Mouse (Mus musculus) retina, adult 2 months (tissue): ENCODE results near the gene Mast1.

Source experiments
- DNase-seq: peaks from one replicate; pipeline ENCODE4 v3.0.0-alpha.2; 2012; ENCODE audit warnings: low read depth, low spot score

Gene Mast1

GRCm38 (mm10) chr8:84936962-84937546 lies at the start of gene Mast1:
Gene Mast1 (minus strand): TSS chr8:84937359.
- DNase-seq = peak; percentile 58

GRCm38 (mm10) chr8:84986379-84986945 lies 49.3 kb upstream of the Mast1 start:
- no peak for DNase-seq

GRCm38 (mm10) chr8:84985684-84986378 lies 48.7 kb upstream of the Mast1 start:
- DNase-seq = no peak

GRCm38 (mm10) chr8:84985049-84985683 lies 48.0 kb upstream of the Mast1 start:
- DNase-seq = no peak

GRCm38 (mm10) chr8:84984294-84985048 lies 47.3 kb upstream of the Mast1 start:
- no peak for DNase-seq

GRCm38 (mm10) chr8:84982499-84983011 lies 45.4 kb upstream of the Mast1 start:
- DNase-seq = no peak

- no peak for DNase-seq
These were observed 44.7 kb upstream of the Mast1 start for GRCm38 (mm10) chr8:84981644-84982498.

- no peak for DNase-seq
These were observed 43.6 kb upstream of the Mast1 start for GRCm38 (mm10) chr8:84980622-84981358.

GRCm38 (mm10) chr8:84979599-84980421 lies 42.7 kb upstream of the Mast1 start:
- no peak for DNase-seq

GRCm38 (mm10) chr8:84978248-84978940 lies 41.2 kb upstream of the Mast1 start, which contains the start of gene Junb:
Gene Junb (minus strand): TSS chr8:84978718.
- DNase-seq = peak; percentile 87

- DNase-seq = no peak
These were observed 40.5 kb upstream of the Mast1 start for GRCm38 (mm10) chr8:84977435-84978247.

- DNase-seq = no peak
These were observed 39.7 kb upstream of the Mast1 start for GRCm38 (mm10) chr8:84976763-84977434.

GRCm38 (mm10) chr8:84976031-84976762 lies 39.0 kb upstream of the Mast1 start:
- no peak for DNase-seq

GRCm38 (mm10) chr8:84975434-84975833 lies 38.3 kb upstream of the Mast1 start:
- DNase-seq = no peak

GRCm38 (mm10) chr8:84974543-84975142 lies 37.5 kb upstream of the Mast1 start:
- no peak for DNase-seq
